Comparison of ENCODE assay signal across 10 mouse cellular contexts in the genomic region with DNA sequence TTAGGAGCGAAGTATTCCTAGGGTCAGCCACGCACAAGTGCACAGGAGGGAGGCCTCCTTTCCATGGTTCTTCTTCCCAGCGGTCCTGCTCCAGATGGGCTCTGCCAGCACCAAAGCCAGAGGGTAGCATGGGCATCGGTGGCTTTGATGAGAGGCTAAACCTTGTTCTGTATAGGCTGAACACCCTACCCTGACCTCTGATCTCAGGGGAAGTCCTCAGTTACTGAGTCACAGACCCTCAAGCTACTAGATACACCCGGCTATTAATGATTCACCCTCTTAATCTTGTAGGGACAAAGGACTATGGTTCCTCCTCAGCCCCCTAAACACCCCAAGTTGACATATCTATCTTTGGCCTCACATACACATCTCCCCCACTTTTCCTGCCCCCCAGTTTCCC. TPM values are rescaled to one million over a fixed set of nuclear protein-coding genes. Genes with fewer than 3 reads are reported as not detected.
DNase-seq lines count a peak whose midpoint lies in the region; ATAC-seq and TF ChIP-seq lines count a peak whose summit lies in the region.
"Had no signal": no experiment of that assay in that cellular context is flagged by ENCODE, and none has a peak within 500 bp of the region (broad histone marks: within the 10 kb centered on the region; RNA-seq: fewer than 3 reads in every experiment).

No protein-coding gene starts in this region.

- H3K36me3 ChIP-seq in kidney, adult 2 months (ENCODE audit: control insufficient read depth, insufficient read depth, low read length) = no peaks in the 10 kb centered on the region
- peaks cover 16% of the 10 kb centered on the region for H3K36me3 ChIP-seq in ES-Bruce4 (ENCODE audit: control insufficient read depth, insufficient read depth, low read length, poor library complexity, severe bottlenecking)
- H3K36me3 ChIP-seq in hindbrain, embryonic 12.5 days = peaks cover 32% of the 10 kb centered on the region
- H3K36me3 ChIP-seq in limb, embryonic 13.5 days = peaks cover 61% of the 10 kb centered on the region

- no peak for ATAC-seq in hindbrain, embryonic 12.5 days (ENCODE audit: low FRiP score)
- no peak for ATAC-seq in limb, embryonic 13.5 days (ENCODE audit: low FRiP score, low read depth)

- no peak overlapping the region for H3K9ac ChIP-seq in ES-Bruce4 (ENCODE audit: low read depth, poor library complexity, severe bottlenecking)
- H3K9ac ChIP-seq in hindbrain, embryonic 12.5 days = peak overlapping the region; percentile 19; the same call in 1 of the 2 replicates
- H3K9ac ChIP-seq in limb, embryonic 13.5 days = 0 out of 2 replicates have a peak overlapping the region, but pooled peaks have one; percentile 9
- H3K9ac ChIP-seq: limb, embryonic 15.5 days had no signal

- H3K27ac ChIP-seq in kidney, adult 2 months (ENCODE audit: insufficient read depth, low read depth, low read length) = peak overlapping the region; percentile 64
- H3K27ac ChIP-seq in ES-Bruce4 (ENCODE audit: insufficient read depth, low read length) = peak overlapping the region; percentile 63
- peak overlapping the region; percentile 17; the same call in 1 of the 2 replicates for H3K27ac ChIP-seq in hindbrain, embryonic 12.5 days
- no peak overlapping the region for H3K27ac ChIP-seq in limb, embryonic 13.5 days
- H3K27ac ChIP-seq: limb, embryonic 15.5 days had no signal

- DNase-seq in kidney, adult 2 months = peak; percentile 49
- DNase-seq in kidney, adult 8-10 months = no peak
- no peak for DNase-seq in gastrocnemius, postnatal 4 days (ENCODE audit: low spot score in 2 of 2)
- DNase-seq in layer of hippocampus, postnatal 36 days = no peak
- DNase-seq: cerebellum, postnatal 25 days; right cerebral cortex, adult 18-20 months had no signal

- no peak for TF ChIP-seq CTCF in kidney, adult 2 months (conservative IDR thresholded peaks at IDR 0.05; ENCODE audit: insufficient read depth, insufficient read length, low read depth, low read length)
- no peak for TF ChIP-seq CTCF in ES-Bruce4 (IDR thresholded peaks at IDR 0.05; ENCODE audit: low read depth, low read length)

- peaks cover 50% of the 10 kb centered on the region for H3K4me1 ChIP-seq in kidney, adult 2 months (ENCODE audit: control insufficient read depth, insufficient read depth, low read length)
- peaks cover 29% of the 10 kb centered on the region for H3K4me1 ChIP-seq in ES-Bruce4 (ENCODE audit: control insufficient read depth, insufficient read depth, low read length)
- peaks cover 76% of the 10 kb centered on the region for H3K4me1 ChIP-seq in hindbrain, embryonic 12.5 days
- H3K4me1 ChIP-seq in limb, embryonic 13.5 days = peaks cover 64% of the 10 kb centered on the region

- TF ChIP-seq EP300 in ES-Bruce4 (IDR thresholded peaks at IDR 0.05; ENCODE audit: insufficient read depth, low read depth, low read length) = no peak

- H3K9me3 ChIP-seq in ES-Bruce4 (replicated peaks; ENCODE audit: control insufficient read depth, insufficient read depth, low read length, poor library complexity, severe bottlenecking) = no peaks in the 10 kb centered on the region
- no peaks in the 10 kb centered on the region for H3K9me3 ChIP-seq in hindbrain, embryonic 12.5 days (replicated peaks)
- no peaks in the 10 kb centered on the region for H3K9me3 ChIP-seq in limb, embryonic 13.5 days
- H3K9me3 ChIP-seq: limb, embryonic 15.5 days had no signal

- WGBS in kidney, adult 2 months = 55% methylated on average over 5 of the region's 5 CpGs
- 64% methylated on average over 5 of the region's 5 CpGs for WGBS in hindbrain, embryonic 12.5 days
- 66% methylated on average over 5 of the region's 5 CpGs for WGBS in limb, embryonic 13.5 days

- TF ChIP-seq POLR2A in kidney, adult 2 months (IDR thresholded peaks at IDR 0.05; ENCODE audit: low read depth, low read length) = no peak
- TF ChIP-seq POLR2A in ES-Bruce4 (IDR thresholded peaks at IDR 0.05; ENCODE audit: insufficient read depth, low read length) = no peak

- no peaks in the 10 kb centered on the region for H3K27me3 ChIP-seq in kidney, adult 2 months (replicated peaks; ENCODE audit: control insufficient read depth, insufficient read depth, low read length)
- H3K27me3 ChIP-seq in ES-Bruce4 (ENCODE audit: control insufficient read depth, insufficient read depth, low read length, poor library complexity, severe bottlenecking) = no peaks in the 10 kb centered on the region
- no peaks in the 10 kb centered on the region for H3K27me3 ChIP-seq in hindbrain, embryonic 12.5 days
- H3K27me3 ChIP-seq in limb, embryonic 13.5 days = no peaks in the 10 kb centered on the region
- H3K27me3 ChIP-seq: limb, embryonic 15.5 days had no signal

- H3K4me2 ChIP-seq in hindbrain, embryonic 12.5 days (replicated peaks) = peak overlapping the region; percentile 89
- peak overlapping the region; percentile 85; the same call in 1 of the 2 replicates for H3K4me2 ChIP-seq in limb, embryonic 13.5 days (replicated peaks)
- H3K4me2 ChIP-seq: limb, embryonic 15.5 days had no signal

- H3K4me3 ChIP-seq in kidney, adult 2 months (ENCODE audit: insufficient read depth, low read depth, low read length) = no peak overlapping the region
- no peak overlapping the region for H3K4me3 ChIP-seq in ES-Bruce4 (ENCODE audit: low read depth, low read length)
- H3K4me3 ChIP-seq in hindbrain, embryonic 12.5 days = peak overlapping the region; percentile 94
- H3K4me3 ChIP-seq in limb, embryonic 13.5 days = no peak overlapping the region
- H3K4me3 ChIP-seq: limb, embryonic 15.5 days had no signal

RNA-seq across cellular contexts. Expression of a gene that starts 3.4 kb away (rescaled TPM):
- 98.6 and 115 TPM in 2 replicates for polyA plus RNA-seq in kidney, adult 2 months (2012; rRNA removed)
- 156 and 159 TPM in 2 replicates for polyA plus RNA-seq in ES-Bruce4 (2011; ENCODE audit: insufficient read depth, insufficient read length, low read depth, missing spikeins)
- polyA plus RNA-seq in hindbrain, embryonic 12.5 days (2016; fragmentation: Nextera tagmentation; extraction: Ambion mirVana) = 161 and 178 TPM in 2 replicates
- polyA plus RNA-seq in limb, embryonic 13.5 days (2015; fragmentation: Nextera tagmentation; extraction: Ambion mirVana) = 69.5 and 73.9 TPM in 2 replicates
- 10 to 100 TPM; 53.2 to 57.1 TPM for total RNA-seq in gastrocnemius, postnatal 4 days (2021)
- 100 to 1,000 TPM; 142 to 154 TPM for total RNA-seq in layer of hippocampus, postnatal 36 days (2021)

RNA-seq across cellular contexts. Expression of a gene that starts 6.7 kb away (rescaled TPM):
- polyA plus RNA-seq in kidney, adult 2 months (2012; rRNA removed) = 11.1 and 17.8 TPM in 2 replicates
- 8.4 and 10.7 TPM in 2 replicates for polyA plus RNA-seq in ES-Bruce4 (2011; ENCODE audit: insufficient read depth, insufficient read length, low read depth, missing spikeins)
- polyA plus RNA-seq in hindbrain, embryonic 12.5 days (2016; fragmentation: Nextera tagmentation; extraction: Ambion mirVana) = 1.2 and 1.3 TPM in 2 replicates
- polyA plus RNA-seq in limb, embryonic 13.5 days (2015; fragmentation: Nextera tagmentation; extraction: Ambion mirVana) = 1.5 and 2.4 TPM in 2 replicates
- total RNA-seq in gastrocnemius, postnatal 4 days (2021) = under 1 TPM in 1 of 2 experiments, not detected in 1; 0.49 TPM
- 1 to 10 TPM in 1 of 2 experiments, not detected in 1; 1.9 TPM for total RNA-seq in layer of hippocampus, postnatal 36 days (2021)

RNA-seq across cellular contexts. Expression of a gene that starts 9.2 kb away (rescaled TPM):
- 1.7 and 1.9 TPM in 2 replicates for polyA plus RNA-seq in kidney, adult 2 months (2012; rRNA removed)
- polyA plus RNA-seq in ES-Bruce4 (2011; ENCODE audit: insufficient read depth, insufficient read length, low read depth, missing spikeins) = 0.54 and 0.59 TPM in 2 replicates
- polyA plus RNA-seq in hindbrain, embryonic 12.5 days (2016; fragmentation: Nextera tagmentation; extraction: Ambion mirVana) = 7.0 and 7.6 TPM in 2 replicates
- polyA plus RNA-seq in limb, embryonic 13.5 days (2015; fragmentation: Nextera tagmentation; extraction: Ambion mirVana) = 2.0 and 2.3 TPM in 2 replicates
- 1 to 10 TPM; 3.6 to 4.1 TPM for total RNA-seq in gastrocnemius, postnatal 4 days (2021)
- 1 to 10 TPM; 5.5 to 6.6 TPM for total RNA-seq in layer of hippocampus, postnatal 36 days (2021)

RNA-seq across cellular contexts. Expression of a gene that starts 21.8 kb away (rescaled TPM):
- 4.6 and 5.6 TPM in 2 replicates for polyA plus RNA-seq in kidney, adult 2 months (2012; rRNA removed)
- polyA plus RNA-seq in ES-Bruce4 (2011; ENCODE audit: insufficient read depth, insufficient read length, low read depth, missing spikeins) = not detected in 2 replicates
- 2.3 and 2.6 TPM in 2 replicates for polyA plus RNA-seq in hindbrain, embryonic 12.5 days (2016; fragmentation: Nextera tagmentation; extraction: Ambion mirVana)
- polyA plus RNA-seq in limb, embryonic 13.5 days (2015; fragmentation: Nextera tagmentation; extraction: Ambion mirVana) = 0.59 and 0.66 TPM in 2 replicates
- 10 to 100 TPM; 30.8 to 32.7 TPM for total RNA-seq in gastrocnemius, postnatal 4 days (2021)
- under 1 TPM; 0.28 to 0.37 TPM for total RNA-seq in layer of hippocampus, postnatal 36 days (2021)

RNA-seq across cellular contexts. Expression of a gene that starts 40.8 kb away (rescaled TPM):
- polyA plus RNA-seq in kidney, adult 2 months (2012; rRNA removed) = 34.8 and 41.2 TPM in 2 replicates
- 19.1 and 21.2 TPM in 2 replicates for polyA plus RNA-seq in ES-Bruce4 (2011; ENCODE audit: insufficient read depth, insufficient read length, low read depth, missing spikeins)
- polyA plus RNA-seq in hindbrain, embryonic 12.5 days (2016; fragmentation: Nextera tagmentation; extraction: Ambion mirVana) = 29.0 and 30.5 TPM in 2 replicates
- polyA plus RNA-seq in limb, embryonic 13.5 days (2015; fragmentation: Nextera tagmentation; extraction: Ambion mirVana) = 24.6 and 24.9 TPM in 2 replicates
- 10 to 100 TPM; 11.5 to 12.2 TPM for total RNA-seq in gastrocnemius, postnatal 4 days (2021)
- 10 to 100 TPM; 43.1 to 44.9 TPM for total RNA-seq in layer of hippocampus, postnatal 36 days (2021)
